Mouse (Mus musculus): ENCODE data around the gene Camkv.

The Camkv gene

GRCm38 (mm10) chr9:107908410-107909158 lies 26.9 kb upstream of the Camkv start:
- ChIA-PET POLR2A (interaction anchor here in 2 of 4 experiments (0.6 to 5.7 kb wide), 12 partner anchors 12 to 192 kb away, joined by 3 to 63 read pairs (median 4); partner anchors contain the start of genes Amigo3 (in 1 of the 2), Gm20661 (in 1 of the 2) and Ip6k1 (in 1 of the 2)), CTCF (interaction anchor here (0.6 to 5.8 kb wide), 11 partner anchors 7 to 316 kb away, joined by 3 to 88 read pairs (median 4); no protein-coding TSS in a partner anchor)

GRCm38 (mm10) chr9:107910025-107910769 lies 25.3 kb upstream of the Camkv start:
- POLR2A ChIA-PET, result interaction anchor here in 3 of 4 experiments (0.5 to 5.7 kb wide), 8 partner anchors 9 to 265 kb away, joined by 3 to 63 read pairs (median 3); partner anchors contain the start of gene Amigo3 (in 1 of the 3)
- CTCF ChIA-PET, result interaction anchor here in 2 of 4 experiments (0.9 to 5.8 kb wide), 4 partner anchors 9 to 53 kb away, joined by 3 to 88 read pairs (median 3); no protein-coding TSS in a partner anchor

- CTCF ChIA-PET, result interaction anchor here (0.5 to 6.2 kb wide), 14 partner anchors 8 to 222 kb away, joined by 3 to 38 read pairs (median 4); partner anchors contain the start of gene Mst1r (in 1 of the 4)
- POLR2A ChIA-PET, result interaction anchor here in 2 of 4 experiments (0.6 to 1.6 kb wide), 9 partner anchors 8 to 71 kb away, joined by 3 to 4 read pairs (median 3); partner anchors contain the start of genes Inka1 (in 1 of the 2) and Mst1r (in 1 of the 2)
Measured at GRCm38 (mm10) chr9:107914764-107915420, 20.6 kb upstream of the Camkv start.

- POLR2A ChIA-PET, result interaction anchor here in 3 of 4 experiments (0.6 to 9.2 kb wide), 8 partner anchors 8 to 283 kb away, joined by 3 to 63 read pairs (median 3); partner anchors contain the start of genes Gnai2 (in 1 of the 3), Inka1 (in 1 of the 3) and Mst1r (in 1 of the 3)
- CTCF ChIA-PET, result interaction anchor here (0.6 to 6.2 kb wide), 8 partner anchors 12 to 247 kb away, joined by 3 to 38 read pairs (median 4); partner anchors contain the start of gene Mst1r (in 1 of the 4)
Measured at GRCm38 (mm10) chr9:107917895-107918608, 17.4 kb upstream of the Camkv start.

GRCm38 (mm10) chr9:107918884-107919283 lies 16.6 kb upstream of the Camkv start:
- CTCF ChIA-PET, result interaction anchor here (0.6 to 6.2 kb wide), 9 partner anchors 12 to 247 kb away, joined by 3 to 38 read pairs (median 4); partner anchors contain the start of gene Mst1r (in 2 of the 4)
- POLR2A ChIA-PET, result interaction anchor here in 3 of 4 experiments (0.6 to 9.2 kb wide), 6 partner anchors 10 to 44 kb away, joined by 3 to 63 read pairs (median 3); partner anchors contain the start of gene Mst1r (in 1 of the 3)

- CTCF ChIA-PET, result interaction anchor here in 3 of 4 experiments (0.6 to 6.2 kb wide), 8 partner anchors 12 to 175 kb away, joined by 3 to 38 read pairs (median 4); partner anchors contain the start of genes Mst1r (in 2 of the 3) and Apeh (in 1 of the 3)
- POLR2A ChIA-PET, result interaction anchor here in 3 of 4 experiments (0.6 to 9.2 kb wide), 8 partner anchors 10 to 43 kb away, joined by 3 to 63 read pairs (median 3); partner anchors contain the start of genes Mst1r (in 2 of the 3) and Camkv (in 1 of the 3)
Measured at GRCm38 (mm10) chr9:107919441-107919840, 16.0 kb upstream of the Camkv start.

- POLR2A ChIA-PET, result interaction anchor here in 2 of 4 experiments (0.6 to 9.2 kb wide), 13 partner anchors 9 to 595 kb away, joined by 3 to 63 read pairs (median 4); partner anchors contain the start of genes Mst1r (in 2 of the 2), Amigo3 (in 1 of the 2) and Camkv (in 1 of the 2)
- CTCF ChIA-PET, result interaction anchor here (0.5 to 3.4 kb wide), 38 partner anchors 8 to 118 kb away, joined by 3 to 27 read pairs (median 4); partner anchors contain the start of genes Mst1r (in 3 of the 4), Camkv (in 2 of the 4), Inka1 (in 2 of the 4) and Gm20661 (in 1 of the 4)
Measured at GRCm38 (mm10) chr9:107923021-107923420, 12.5 kb upstream of the Camkv start.

- ChIA-PET POLR2A (interaction anchor here in 1 of 4 experiments (0.9 to 9.2 kb wide), 4 partner anchors 11 to 15 kb away, joined by 3 to 63 read pairs (median 4); partner anchors contain the start of gene Mst1r), CTCF (interaction anchor here in 3 of 4 experiments (0.9 to 3.3 kb wide), 22 partner anchors 8 to 279 kb away, joined by 3 to 27 read pairs (median 4); partner anchors contain the start of genes Camkv (in 2 of the 3), Gm20661 (in 1 of the 3), Mon1a (in 1 of the 3) and Mst1r (in 1 of the 3))
Measured at GRCm38 (mm10) chr9:107923956-107924355, 11.5 kb upstream of the Camkv start.

GRCm38 (mm10) chr9:107925251-107925650 lies 10.2 kb upstream of the Camkv start:
- CTCF ChIA-PET, result interaction anchor here in 3 of 4 experiments (0.8 to 2.3 kb wide), 4 partner anchors 11 to 24 kb away, joined by 3 to 8 read pairs (median 4); partner anchors contain the start of gene Camkv (in 1 of the 3)

GRCm38 (mm10) chr9:107926920-107927420 lies 8.5 kb upstream of the Camkv start:
- CTCF ChIA-PET, result interaction anchor here in 3 of 4 experiments (0.5 to 2.3 kb wide), 8 partner anchors 20 to 213 kb away, joined by 3 to 14 read pairs (median 4); partner anchors contain the start of genes Amigo3 (in 1 of the 3) and Mst1r (in 1 of the 3)
- POLR2A ChIA-PET, result interaction anchor here in 1 of 4 experiments (0.7 to 2.1 kb wide), 10 partner anchors 10 to 126 kb away, joined by 3 to 6 read pairs (median 4); partner anchors contain the start of genes Amigo3, Inka1, Ip6k1 and Mst1r

More at GRCm38 (mm10) chr9:107925251-107925650, 10.2 kb upstream of the Camkv start:
- POLR2A ChIA-PET, result interaction anchor here in 3 of 4 experiments (0.6 to 9.2 kb wide), 7 partner anchors 11 to 128 kb away, joined by 3 to 63 read pairs (median 4); partner anchors contain the start of genes Amigo3 (in 1 of the 3), Ip6k1 (in 1 of the 3) and Mst1r (in 1 of the 3)

- ChIA-PET POLR2A (interaction anchor here in 2 of 4 experiments (0.7 to 2.1 kb wide), 7 partner anchors 21 to 1719 kb away, joined by 3 to 6 read pairs (median 4); partner anchors contain the start of genes Inka1 (in 1 of the 2) and Mst1r (in 1 of the 2)), CTCF (interaction anchor here in 3 of 4 experiments (0.5 to 2.3 kb wide), 5 partner anchors 23 to 85 kb away, joined by 3 to 8 read pairs (median 5); no protein-coding TSS in a partner anchor)
Measured at GRCm38 (mm10) chr9:107927749-107928148, 7.7 kb upstream of the Camkv start.

- POLR2A ChIA-PET, result interaction anchor here in 1 of 4 experiments (1.0 to 1.7 kb wide), 3 partner anchors 34 to 57 kb away, joined by 3 to 5 read pairs (median 3); partner anchors contain the start of gene Inka1
- CTCF ChIA-PET, result interaction anchor here in 2 of 4 experiments (0.6 to 0.9 kb wide), 2 partner anchors 19 to 24 kb away, joined by 3 read pairs; no protein-coding TSS in a partner anchor
Measured at GRCm38 (mm10) chr9:107928169-107928568, 7.3 kb upstream of the Camkv start, which contains the start of gene Actl11. Gene Actl11 (plus strand): TSS chr9:107928469.

GRCm38 (mm10) chr9:107932221-107932620 lies 3.3 kb upstream of the Camkv start:
- POLR2A ChIA-PET, result interaction anchor here in 3 of 4 experiments (0.6 to 2.3 kb wide), 12 partner anchors 9 to 1573 kb away, joined by 3 to 7 read pairs (median 4); partner anchors contain the start of genes Gm20661 (in 1 of the 3), Inka1 (in 1 of the 3) and Ip6k1 (in 1 of the 3)
- CTCF ChIA-PET, result interaction anchor here in 3 of 4 experiments (1.0 to 1.9 kb wide), 8 partner anchors 9 to 113 kb away, joined by 3 to 9 read pairs (median 4); no protein-coding TSS in a partner anchor

- CTCF ChIA-PET, result interaction anchor here (0.6 to 1.7 kb wide), 6 partner anchors 21 to 272 kb away, joined by 3 to 6 read pairs (median 3); no protein-coding TSS in a partner anchor
- POLR2A ChIA-PET, result interaction anchor here in 2 of 4 experiments (0.9 to 1.4 kb wide), 4 partner anchors 14 to 43 kb away, joined by 3 read pairs; no protein-coding TSS in a partner anchor
Measured at GRCm38 (mm10) chr9:107934146-107934545, 1.3 kb upstream of the Camkv start.
